Mouse (Mus musculus) kidney, embryonic 15.5 days (tissue): ENCODE data around the gene Ptms. TPM values are rescaled to one million over a fixed set of nuclear protein-coding genes. Genes with fewer than 3 reads are reported as not detected.

Source experiments
- ATAC-seq: fragments of 200-750 bp; cut with Nextera tagmentation; replicated peaks from 2 replicates; pipeline ENCODE4 v1.8.0; 2017; ENCODE audit warnings: moderate TSS enrichment; ENCODE audit not compliant: low FRiP score
- H3K27ac ChIP-seq: fragments of 300-500 bp; sonication (generic); 2 replicates; pipeline ENCODE4 v1.5.1; 2015; ENCODE audit warnings: mild to moderate bottlenecking, inconsistent platforms
- H3K27me3 ChIP-seq: fragments of 300-500 bp; sonication (generic); 2 replicates; pipeline ENCODE4 v1.6.1; 2015; ENCODE audit warnings: inconsistent platforms
- H3K36me3 ChIP-seq: fragments of 300-500 bp; sonication (generic); 2 replicates; pipeline ENCODE4 v1.6.1; 2015; ENCODE audit warnings: inconsistent platforms
- H3K4me1 ChIP-seq: fragments of 300-500 bp; sonication (generic); 2 replicates; pipeline ENCODE4 v1.6.1; 2015; ENCODE audit warnings: inconsistent platforms
- H3K4me2 ChIP-seq: fragments of 300-500 bp; sonication (generic); 2 replicates; pipeline ENCODE4 v1.6.1; 2015; ENCODE audit warnings: moderate library complexity, mild to moderate bottlenecking, inconsistent platforms
- H3K4me3 ChIP-seq: fragments of 300-500 bp; sonication (generic); replicated peaks from 2 replicates; pipeline ENCODE4 v1.5.1; 2015; ENCODE audit warnings: mild to moderate bottlenecking, inconsistent platforms
- H3K9ac ChIP-seq: fragments of 300-500 bp; sonication (generic); 2 replicates; pipeline ENCODE4 v1.6.1; 2015; ENCODE audit warnings: mild to moderate bottlenecking, inconsistent platforms
- H3K9me3 ChIP-seq: fragments of 300-500 bp; sonication (generic); replicated peaks from 2 replicates; pipeline ENCODE4 v1.6.1; 2016; ENCODE audit warnings: inconsistent platforms
- WGBS: fragments of 180-500 bp; shearing (Covaris S2); methylation state at CpG from one replicate; pipeline ENCODE4 v1.1.7; 2015; ENCODE audit warnings: mixed read lengths; 5-methylcytosine and 5-hydroxymethylcytosine counted together
- polyA plus RNA-seq: library from polyadenylated mRNA; unstranded; fragments of >200 nt; fragmentation: Nextera tagmentation; extraction: Ambion mirVana; gene quantifications from 2 replicates; pipeline ENCODE4 v1.2.1, GENCODE M21; 2015

Gene Ptms
- polyA plus RNA-seq, 1 experiment from 2014 or later, result 320 TPM

- peak overlapping the region; percentile 91; the same call in 1 of the 2 replicates for H3K4me2 ChIP-seq
- 85% methylated on average over 7 of the region's 7 CpGs for WGBS
- H3K36me3 ChIP-seq, result peaks cover 28% of the 10 kb centered on the region
- H3K9ac ChIP-seq, result no peak overlapping the region
- H3K27ac ChIP-seq, result peak overlapping the region; percentile 100; the same call in 1 of the 2 replicates
- peaks cover 73% of the 10 kb centered on the region for H3K4me1 ChIP-seq
- H3K27me3 ChIP-seq, result peaks cover 8% of the 10 kb centered on the region; the same call in 1 of the 2 replicates
- ATAC-seq, result no peak
- 0 out of 2 replicates have a peak overlapping the region, but pooled peaks have one; percentile 4 for H3K4me3 ChIP-seq
- no peaks in the 10 kb centered on the region for H3K9me3 ChIP-seq
Measured at GRCm38 (mm10) chr6:124914511-124914910, 5.4 kb downstream of the Ptms start.

DNA sequence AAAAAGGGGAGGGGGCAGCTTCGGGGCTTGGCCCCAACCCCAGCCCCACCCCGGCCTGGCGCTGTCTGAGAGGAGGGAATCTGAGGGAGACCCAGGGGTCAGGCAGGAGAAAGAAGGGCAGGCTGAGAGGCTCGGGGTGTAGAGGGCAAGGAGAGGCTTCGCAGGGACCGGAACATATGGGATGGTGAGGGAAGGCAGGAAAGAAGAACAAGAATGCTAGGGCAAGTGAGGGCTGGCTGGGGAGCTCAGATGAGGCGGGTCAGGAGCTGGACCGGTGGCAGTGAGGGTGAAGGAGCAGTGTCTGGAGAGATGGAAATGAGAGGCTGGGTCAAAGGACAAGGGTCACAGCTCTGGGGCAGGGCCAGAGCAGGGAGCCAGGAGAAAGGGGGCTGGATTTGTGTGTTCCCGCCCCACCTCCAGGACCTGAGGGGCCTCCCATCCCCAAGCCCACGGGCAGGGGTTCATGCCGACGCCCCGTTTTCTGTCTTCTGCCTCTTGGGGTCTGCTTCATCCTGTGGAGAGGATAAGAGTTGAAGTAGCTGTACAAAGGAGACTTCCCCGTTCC, 6.1 kb downstream of the Ptms start:
- peaks cover 8% of the 10 kb centered on the region; the same call in 1 of the 2 replicates for H3K27me3 ChIP-seq
- no peak overlapping the region; the same call in 1 of the 2 replicates for H3K4me2 ChIP-seq
- H3K36me3 ChIP-seq, result peaks cover 28% of the 10 kb centered on the region
- H3K9me3 ChIP-seq, result no peaks in the 10 kb centered on the region
- no peak overlapping the region for H3K4me3 ChIP-seq
- ATAC-seq, result no peak
- 69% methylated on average over 14 of the region's 14 CpGs for WGBS
- peak overlapping the region; percentile 100; the same call in 1 of the 2 replicates for H3K27ac ChIP-seq
- H3K4me1 ChIP-seq, result peaks cover 71% of the 10 kb centered on the region
- no peak overlapping the region for H3K9ac ChIP-seq

GRCm38 (mm10) chr6:124913214-124913613, 6.7 kb downstream of the Ptms start:
- ATAC-seq, result no peak
- peaks cover 65% of the 10 kb centered on the region for H3K4me1 ChIP-seq
- 67% methylated on average over 6 of the region's 6 CpGs for WGBS
- H3K27ac ChIP-seq, result peak overlapping the region; percentile 34; the same call in 1 of the 2 replicates
- H3K27me3 ChIP-seq, result peaks cover 8% of the 10 kb centered on the region; the same call in 1 of the 2 replicates
- H3K9me3 ChIP-seq, result no peaks in the 10 kb centered on the region
- H3K36me3 ChIP-seq, result peaks cover 28% of the 10 kb centered on the region
- H3K9ac ChIP-seq, result no peak overlapping the region
- H3K4me3 ChIP-seq, result no peak overlapping the region
- no peak overlapping the region for H3K4me2 ChIP-seq

- Histone ChIP-seq H3K4me3 (0 out of 2 replicates have a peak within 1 kb of the TSS, but pooled peaks have one; percentile 6), H3K36me3 (peaks cover 28% of the 10 kb centered on the region), H3K9me3 (no peaks in the 10 kb centered on the region), H3K4me1 (peaks cover 62% of the 10 kb centered on the region), H3K27me3 (peaks cover 8% of the 10 kb centered on the region; the same call in 1 of the 2 replicates), H3K4me2 (peak within 1 kb of the TSS; percentile 34), H3K27ac (peak within 1 kb of the TSS; percentile 34; the same call in 1 of the 2 replicates), H3K9ac (no peak within 1 kb of the TSS)
- ATAC-seq, result no peak
- WGBS, result 20% methylated on average over 13 of the region's 13 CpGs
Measured at GRCm38 (mm10) chr6:124911533-124912218, 8.2 kb downstream of the Ptms start, which contains the start of gene Lag3. Gene Lag3, minus strand, starts transcription at chr6:124911705.

DNA sequence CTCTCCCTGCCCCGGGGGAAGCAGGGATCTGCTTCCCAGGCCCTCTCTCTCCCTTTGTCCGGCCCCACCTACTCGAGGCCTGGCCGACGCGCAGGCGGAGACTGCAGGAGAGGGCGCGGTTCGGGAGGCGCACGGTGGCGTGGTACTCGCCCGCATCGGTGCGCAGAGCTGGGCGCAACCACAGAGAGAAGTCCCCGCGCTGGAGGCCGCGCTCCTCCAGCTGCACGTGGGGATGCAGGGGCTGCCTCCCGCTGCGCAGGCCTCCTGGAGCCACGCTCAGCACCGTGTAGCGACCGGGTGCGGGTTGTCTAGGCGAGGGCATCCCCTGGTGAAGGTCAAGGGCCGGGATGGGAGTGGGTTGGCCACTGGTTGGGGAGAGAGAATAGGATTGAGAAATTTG, 9.9 kb downstream of the Ptms start:
- peak overlapping the region; percentile 26 for H3K4me3 ChIP-seq
- H3K27me3 ChIP-seq, result peaks cover 8% of the 10 kb centered on the region; the same call in 1 of the 2 replicates
- H3K27ac ChIP-seq, result peak overlapping the region; percentile 19
- WGBS, result 3% methylated on average over 32 of the region's 32 CpGs
- H3K9me3 ChIP-seq, result no peaks in the 10 kb centered on the region
- peak; percentile 31 for ATAC-seq
- H3K9ac ChIP-seq, result peak overlapping the region; percentile 35
- peak overlapping the region; percentile 57 for H3K4me2 ChIP-seq
- H3K4me1 ChIP-seq, result peaks cover 52% of the 10 kb centered on the region
- H3K36me3 ChIP-seq, result peaks cover 27% of the 10 kb centered on the region

DNA sequence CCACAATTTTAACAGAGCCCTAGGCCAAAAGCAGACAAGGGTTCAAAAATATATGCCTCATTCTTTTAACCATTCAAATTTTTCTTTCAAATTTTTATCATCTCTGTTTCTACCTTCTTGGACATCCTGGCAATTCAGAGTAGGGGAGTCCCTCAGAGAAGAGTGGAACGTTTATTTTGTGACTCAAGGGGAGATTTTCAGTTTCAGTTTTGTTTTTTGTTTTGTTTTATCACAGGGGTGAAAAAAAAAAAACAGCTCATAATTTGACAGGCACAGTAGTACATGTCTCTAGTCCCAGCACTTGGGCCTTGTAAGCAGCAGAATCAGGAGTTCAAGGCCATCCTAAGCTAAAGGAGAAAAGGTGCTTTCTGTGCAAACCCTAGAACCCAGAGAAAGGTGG, 12.1 kb downstream of the Ptms start:
- Histone ChIP-seq H3K4me2 (no peak overlapping the region), H3K27me3 (peaks cover 8% of the 10 kb centered on the region; the same call in 1 of the 2 replicates), H3K4me1 (peaks cover 42% of the 10 kb centered on the region), H3K36me3 (peaks cover 5% of the 10 kb centered on the region; the same call in 1 of the 2 replicates), H3K9ac (no peak overlapping the region), H3K9me3 (no peaks in the 10 kb centered on the region), H3K27ac (no peak overlapping the region), H3K4me3 (no peak overlapping the region)
- 71% methylated on average over 1 of the region's 1 CpGs for WGBS
- ATAC-seq, result no peak

DNA sequence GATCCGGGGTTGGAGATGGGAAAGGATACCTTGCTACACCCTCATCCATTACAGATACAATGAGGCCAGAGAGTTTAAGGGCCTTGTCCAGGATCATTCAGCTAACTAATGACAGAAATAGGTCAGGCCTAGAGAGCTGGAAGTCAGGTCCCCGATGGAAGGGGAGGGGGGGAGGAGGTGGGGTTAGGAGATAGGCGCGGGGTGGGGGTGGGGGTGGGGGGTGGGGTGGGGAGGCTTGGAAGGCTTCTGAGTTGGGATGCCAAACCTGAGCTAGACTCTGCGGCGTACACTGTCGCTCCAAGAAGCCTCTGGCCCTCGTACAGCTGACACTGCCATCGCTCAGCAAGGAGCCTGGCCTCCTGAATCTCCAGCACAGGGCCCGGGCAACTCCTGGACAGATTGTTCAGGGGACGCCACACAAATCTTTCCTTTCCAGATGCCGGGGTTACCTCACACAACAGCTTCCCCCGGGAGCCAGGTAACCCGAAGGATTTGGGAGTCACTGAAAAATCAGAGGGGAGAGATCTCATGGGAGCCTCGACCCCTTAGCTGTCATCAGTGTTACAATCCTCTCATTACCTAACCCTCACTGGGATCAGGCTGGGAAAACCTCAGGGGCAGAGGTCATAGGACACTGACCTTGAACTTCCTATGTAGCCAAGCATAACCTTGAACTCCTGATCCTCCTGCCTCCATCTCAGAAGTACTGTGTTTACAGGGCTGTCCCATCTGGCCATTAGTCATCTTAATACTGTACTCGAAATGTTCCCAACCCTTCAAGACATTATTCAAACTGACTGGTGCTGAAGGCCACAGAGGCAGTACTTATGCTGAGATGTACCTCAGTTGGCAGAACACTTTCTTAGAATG, 14.7 kb downstream of the Ptms start:
- Histone ChIP-seq H3K9ac (peak overlapping the region; percentile 71), H3K36me3 (no peaks in the 10 kb centered on the region), H3K4me3 (peak overlapping the region; percentile 60), H3K27me3 (peaks cover 7% of the 10 kb centered on the region; the same call in 1 of the 2 replicates), H3K4me2 (peak overlapping the region; percentile 91), H3K27ac (peak overlapping the region; percentile 99), H3K4me1 (peaks cover 27% of the 10 kb centered on the region), H3K9me3 (no peaks in the 10 kb centered on the region)
- 39% methylated on average over 13 of the region's 16 CpGs for WGBS
- ATAC-seq, result no peak

DNA sequence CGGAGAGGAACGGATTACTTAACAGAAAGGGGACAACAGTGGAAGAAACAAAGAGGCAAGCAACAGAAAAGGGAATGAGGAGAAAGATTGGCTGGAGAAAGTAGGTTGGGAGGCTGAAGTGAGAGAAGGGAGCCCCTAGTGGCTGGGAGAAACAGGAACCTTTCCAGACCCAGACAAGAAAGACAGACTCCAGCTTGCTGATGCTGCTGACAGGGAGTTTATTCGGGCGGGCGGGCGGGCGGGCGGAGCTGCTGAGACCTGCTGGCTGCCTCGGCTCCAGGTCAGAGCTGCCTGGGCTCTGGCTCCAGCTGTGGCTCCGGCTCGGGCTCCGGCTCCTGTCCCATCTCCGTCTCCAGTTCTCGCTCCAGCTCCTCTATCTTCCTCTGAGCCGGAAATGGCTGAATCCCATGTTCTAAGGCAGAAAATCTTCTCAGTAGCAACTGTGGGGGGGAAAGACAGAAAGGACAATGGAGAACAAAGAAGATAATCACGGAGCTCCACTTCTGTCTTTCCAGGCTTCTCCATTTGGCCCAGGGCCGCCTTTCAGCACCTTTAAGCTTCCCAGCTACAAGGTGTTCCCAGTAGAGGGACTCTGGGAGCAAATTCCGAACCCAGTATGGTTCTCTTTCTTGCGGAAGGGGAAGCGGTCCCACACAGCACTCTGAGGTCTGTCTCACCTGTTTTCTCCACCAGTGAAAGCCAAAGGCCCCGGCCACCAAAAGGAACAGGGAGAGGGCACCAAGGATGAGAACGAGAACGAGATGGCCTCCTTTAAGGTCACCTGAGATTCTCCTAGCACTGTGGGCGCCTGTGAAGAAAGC, 15.5 kb downstream of the Ptms start:
- peak overlapping the region; percentile 99 for H3K27ac ChIP-seq
- H3K9me3 ChIP-seq, result no peaks in the 10 kb centered on the region
- peak; percentile 80 for ATAC-seq
- peak overlapping the region; percentile 60 for H3K4me3 ChIP-seq
- peaks cover 18% of the 10 kb centered on the region for H3K4me1 ChIP-seq
- WGBS, result 8% methylated on average over 21 of the region's 24 CpGs
- no peaks in the 10 kb centered on the region for H3K36me3 ChIP-seq
- peak overlapping the region; percentile 91 for H3K4me2 ChIP-seq
- no peaks in the 10 kb centered on the region; the same call in 1 of the 2 replicates for H3K27me3 ChIP-seq
- H3K9ac ChIP-seq, result peak overlapping the region; percentile 71

- peak overlapping the region; percentile 71 for H3K9ac ChIP-seq
- H3K9me3 ChIP-seq, result no peaks in the 10 kb centered on the region
- no peaks in the 10 kb centered on the region for H3K36me3 ChIP-seq
- H3K4me2 ChIP-seq, result peak overlapping the region; percentile 91
- peak overlapping the region; percentile 60 for H3K4me3 ChIP-seq
- no peaks in the 10 kb centered on the region for H3K27me3 ChIP-seq
- ATAC-seq, result peak; percentile 88
- WGBS, result 3% methylated on average over 23 of the region's 23 CpGs
- peak overlapping the region; percentile 99 for H3K27ac ChIP-seq
- peaks cover 16% of the 10 kb centered on the region for H3K4me1 ChIP-seq
Measured at GRCm38 (mm10) chr6:124903580-124904151, 16.2 kb downstream of the Ptms start.

- H3K27ac ChIP-seq, result no peak overlapping the region
- H3K27me3 ChIP-seq, result no peaks in the 10 kb centered on the region
- no peak for ATAC-seq
Measured at GRCm38 (mm10) chr6:124901851-124902250, 18.1 kb downstream of the Ptms start.

More at GRCm38 (mm10) chr6:124901851-124902250, 18.1 kb downstream of the Ptms start:
- H3K36me3 ChIP-seq, result no peaks in the 10 kb centered on the region
- H3K4me2 ChIP-seq, result no peak overlapping the region
- H3K9me3 ChIP-seq, result no peaks in the 10 kb centered on the region
- peaks cover 16% of the 10 kb centered on the region for H3K4me1 ChIP-seq
- H3K9ac ChIP-seq, result no peak overlapping the region
- no peak overlapping the region for H3K4me3 ChIP-seq
